Mouse (Mus musculus): ENCODE data around the gene Map2k4. TPM values are rescaled to one million over a fixed set of nuclear protein-coding genes. Genes with fewer than 3 reads are reported as not detected.

The Map2k4 gene
- polyA plus RNA-seq, 1 experiment from 2014 or later: 109 TPM

- H3K36me3 ChIP-seq (ENCODE audit: control insufficient read depth, insufficient read depth, low read length): no peaks in the 10 kb centered on the region
- H3K27ac ChIP-seq (ENCODE audit: low read length): no peak overlapping the region
- H3K4me2 ChIP-seq (ENCODE audit: low read length): no peak overlapping the region
- ATAC-seq: no peak
- H3K27me3 ChIP-seq (ENCODE audit: control insufficient read depth, insufficient read depth, low read depth, low read length): no peaks in the 10 kb centered on the region
- H3K4me1 ChIP-seq (ENCODE audit: control insufficient read depth, insufficient read depth, low read length): no peaks in the 10 kb centered on the region
- no peaks in the 10 kb centered on the region for H3K9me3 ChIP-seq (replicated peaks; ENCODE audit: control insufficient read depth, low read length, poor library complexity, severe bottlenecking)
- WGBS: 96% methylated on average over 2 of the region's 2 CpGs
- no peak overlapping the region for H3K9ac ChIP-seq (ENCODE audit: low read depth, low read length)
- H3K4me3 ChIP-seq (ENCODE audit: low read depth, low read length): no peak overlapping the region
These were observed 27.2 kb downstream of the Map2k4 start for GRCm38 (mm10) chr11:65760912-65761311.

- Histone ChIP-seq H3K4me3 (ENCODE audit: low read depth, low read length) (no peak overlapping the region), H3K36me3 (ENCODE audit: control insufficient read depth, insufficient read depth, low read length) (no peaks in the 10 kb centered on the region), H3K27me3 (ENCODE audit: control insufficient read depth, insufficient read depth, low read depth, low read length) (no peaks in the 10 kb centered on the region), H3K9ac (ENCODE audit: low read depth, low read length) (no peak overlapping the region), H3K27ac (ENCODE audit: low read length) (no peak overlapping the region), H3K4me2 (ENCODE audit: low read length) (no peak overlapping the region), H3K4me1 (ENCODE audit: control insufficient read depth, insufficient read depth, low read length) (no peaks in the 10 kb centered on the region), H3K9me3 (replicated peaks; ENCODE audit: control insufficient read depth, low read length, poor library complexity, severe bottlenecking) (no peaks in the 10 kb centered on the region)
- ATAC-seq: no peak
- WGBS: 92% methylated on average over 1 of the region's 1 CpGs
These were observed 28.7 kb downstream of the Map2k4 start for GRCm38 (mm10) chr11:65759350-65759749.

- Histone ChIP-seq H3K27ac (ENCODE audit: low read length) (no peak overlapping the region), H3K4me2 (ENCODE audit: low read length) (no peak overlapping the region), H3K27me3 (ENCODE audit: control insufficient read depth, insufficient read depth, low read depth, low read length) (no peaks in the 10 kb centered on the region), H3K9ac (ENCODE audit: low read depth, low read length) (no peak overlapping the region), H3K4me3 (ENCODE audit: low read depth, low read length) (no peak overlapping the region), H3K4me1 (ENCODE audit: control insufficient read depth, insufficient read depth, low read length) (no peaks in the 10 kb centered on the region), H3K9me3 (replicated peaks; ENCODE audit: control insufficient read depth, low read length, poor library complexity, severe bottlenecking) (no peaks in the 10 kb centered on the region), H3K36me3 (ENCODE audit: control insufficient read depth, insufficient read depth, low read length) (no peaks in the 10 kb centered on the region)
- ATAC-seq: no peak
- WGBS: 92% methylated on average over 4 of the region's 4 CpGs
These were observed 33.9 kb downstream of the Map2k4 start for GRCm38 (mm10) chr11:65754161-65754560.

DNA sequence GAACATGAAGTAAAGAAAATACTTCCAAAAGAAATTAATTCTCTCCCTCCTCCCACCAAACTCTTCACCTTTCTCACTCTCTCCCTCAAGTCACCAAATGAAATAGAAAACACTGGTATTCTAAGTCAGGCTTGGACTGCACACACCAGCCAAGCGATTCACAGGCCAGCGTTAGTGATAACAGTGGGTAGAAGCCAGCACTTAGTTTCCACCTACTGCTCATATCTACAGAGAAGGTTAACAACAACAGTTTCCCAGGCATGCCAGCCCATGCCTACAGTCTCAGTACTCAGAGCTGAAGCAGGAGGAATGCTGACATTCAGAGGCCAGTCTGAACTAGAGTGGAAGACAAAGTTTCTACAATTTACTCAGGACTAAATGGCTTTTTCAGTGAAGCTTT lies 34.5 kb downstream of the Map2k4 start:
- ATAC-seq: no peak
- Histone ChIP-seq H3K4me2 (ENCODE audit: low read length) (no peak overlapping the region), H3K9me3 (replicated peaks; ENCODE audit: control insufficient read depth, low read length, poor library complexity, severe bottlenecking) (no peaks in the 10 kb centered on the region), H3K36me3 (ENCODE audit: control insufficient read depth, insufficient read depth, low read length) (no peaks in the 10 kb centered on the region), H3K9ac (ENCODE audit: low read depth, low read length) (no peak overlapping the region), H3K27ac (ENCODE audit: low read length) (no peak overlapping the region), H3K27me3 (ENCODE audit: control insufficient read depth, insufficient read depth, low read depth, low read length) (no peaks in the 10 kb centered on the region), H3K4me3 (ENCODE audit: low read depth, low read length) (no peak overlapping the region), H3K4me1 (ENCODE audit: control insufficient read depth, insufficient read depth, low read length) (no peaks in the 10 kb centered on the region)
- WGBS: 91% methylated on average over 2 of the region's 2 CpGs

- Histone ChIP-seq H3K9me3 (replicated peaks; ENCODE audit: control insufficient read depth, low read length, poor library complexity, severe bottlenecking) (no peaks in the 10 kb centered on the region), H3K9ac (ENCODE audit: low read depth, low read length) (no peak overlapping the region), H3K27me3 (ENCODE audit: control insufficient read depth, insufficient read depth, low read depth, low read length) (no peaks in the 10 kb centered on the region), H3K4me1 (ENCODE audit: control insufficient read depth, insufficient read depth, low read length) (peaks cover 10% of the 10 kb centered on the region), H3K4me3 (ENCODE audit: low read depth, low read length) (no peak overlapping the region), H3K27ac (ENCODE audit: low read length) (no peak overlapping the region), H3K4me2 (ENCODE audit: low read length) (no peak overlapping the region), H3K36me3 (ENCODE audit: control insufficient read depth, insufficient read depth, low read length) (no peaks in the 10 kb centered on the region)
- 96% methylated on average over 3 of the region's 3 CpGs for WGBS
- no peak for ATAC-seq
These were observed 37.6 kb downstream of the Map2k4 start for GRCm38 (mm10) chr11:65750546-65750945.

- Histone ChIP-seq H3K27ac (ENCODE audit: low read length) (no peak overlapping the region), H3K36me3 (ENCODE audit: control insufficient read depth, insufficient read depth, low read length) (no peaks in the 10 kb centered on the region), H3K9ac (ENCODE audit: low read depth, low read length) (no peak overlapping the region), H3K4me2 (ENCODE audit: low read length) (no peak overlapping the region), H3K27me3 (ENCODE audit: control insufficient read depth, insufficient read depth, low read depth, low read length) (no peaks in the 10 kb centered on the region), H3K4me1 (ENCODE audit: control insufficient read depth, insufficient read depth, low read length) (peaks cover 16% of the 10 kb centered on the region), H3K9me3 (replicated peaks; ENCODE audit: control insufficient read depth, low read length, poor library complexity, severe bottlenecking) (no peaks in the 10 kb centered on the region), H3K4me3 (ENCODE audit: low read depth, low read length) (no peak overlapping the region)
- no peak for ATAC-seq
These were observed 40.7 kb downstream of the Map2k4 start for GRCm38 (mm10) chr11:65747433-65747832.

DNA sequence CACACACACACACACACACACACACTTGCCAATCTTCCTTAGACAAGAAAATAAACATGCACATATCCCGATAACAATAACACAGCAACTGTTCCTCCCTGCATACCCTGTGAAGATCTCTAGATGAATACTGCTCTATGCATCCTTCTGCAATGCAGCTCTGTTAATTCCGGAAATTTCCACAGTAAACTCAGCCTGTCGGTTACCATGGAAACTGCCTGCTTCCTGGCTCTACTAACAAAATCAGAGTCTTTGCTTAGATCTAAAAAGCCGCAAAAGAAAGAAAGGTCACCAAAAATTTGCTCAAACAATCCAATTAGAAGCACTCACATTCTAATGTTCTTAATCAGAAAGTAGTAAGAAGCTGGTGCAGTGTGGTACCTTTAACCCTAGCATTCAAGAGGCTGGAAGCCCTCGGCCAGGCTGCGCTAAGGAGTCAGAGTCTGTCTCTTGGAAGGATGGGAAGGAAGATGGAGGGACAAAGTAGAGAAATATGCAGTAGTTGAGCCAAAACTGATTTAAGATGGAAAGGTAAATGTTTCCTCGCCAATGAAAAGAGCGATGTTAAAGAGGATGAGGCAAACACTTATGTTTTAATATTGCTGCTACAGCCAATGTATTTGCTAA lies 42.3 kb downstream of the Map2k4 start:
- H3K4me3 ChIP-seq (ENCODE audit: low read depth, low read length): 0 out of 2 replicates have a peak overlapping the region, but pooled peaks have one; percentile 8
- H3K4me2 ChIP-seq (ENCODE audit: low read length): peak overlapping the region; percentile 42
- peaks cover 16% of the 10 kb centered on the region for H3K4me1 ChIP-seq (ENCODE audit: control insufficient read depth, insufficient read depth, low read length)
- H3K27me3 ChIP-seq (ENCODE audit: control insufficient read depth, insufficient read depth, low read depth, low read length): no peaks in the 10 kb centered on the region
- peak overlapping the region; percentile 17; the same call in 1 of the 2 replicates for H3K9ac ChIP-seq (ENCODE audit: low read depth, low read length)
- peak; percentile 92 for ATAC-seq
- no peaks in the 10 kb centered on the region for H3K36me3 ChIP-seq (ENCODE audit: control insufficient read depth, insufficient read depth, low read length)
- no peaks in the 10 kb centered on the region for H3K9me3 ChIP-seq (replicated peaks; ENCODE audit: control insufficient read depth, low read length, poor library complexity, severe bottlenecking)
- WGBS: 49% methylated on average over 8 of the region's 8 CpGs
- peak overlapping the region; percentile 82 for H3K27ac ChIP-seq (ENCODE audit: low read length)

DNA sequence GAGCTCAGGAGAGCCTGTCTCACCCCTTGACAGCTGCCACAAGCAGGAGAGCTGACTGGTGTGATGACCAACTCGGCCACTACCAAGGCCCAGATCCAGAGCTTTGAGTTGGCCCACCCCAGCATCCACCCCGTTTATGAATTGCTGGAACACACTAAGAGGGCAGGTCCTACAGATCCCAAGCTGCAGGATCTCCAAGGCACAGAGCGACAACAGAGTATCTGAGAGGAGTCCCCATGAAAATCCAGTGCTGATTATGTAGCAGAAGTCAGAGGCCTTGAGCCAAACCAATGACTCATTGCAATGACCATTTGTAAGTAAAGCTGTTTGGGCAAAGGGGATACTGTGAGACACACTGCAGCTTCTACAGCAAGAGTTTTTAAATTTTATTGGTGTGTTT lies 44.2 kb downstream of the Map2k4 start:
- Histone ChIP-seq H3K27ac (ENCODE audit: low read length) (no peak overlapping the region), H3K4me3 (ENCODE audit: low read depth, low read length) (no peak overlapping the region), H3K4me2 (ENCODE audit: low read length) (no peak overlapping the region), H3K36me3 (ENCODE audit: control insufficient read depth, insufficient read depth, low read length) (no peaks in the 10 kb centered on the region), H3K9ac (ENCODE audit: low read depth, low read length) (no peak overlapping the region), H3K9me3 (replicated peaks; ENCODE audit: control insufficient read depth, low read length, poor library complexity, severe bottlenecking) (no peaks in the 10 kb centered on the region), H3K27me3 (ENCODE audit: control insufficient read depth, insufficient read depth, low read depth, low read length) (no peaks in the 10 kb centered on the region), H3K4me1 (ENCODE audit: control insufficient read depth, insufficient read depth, low read length) (peaks cover 16% of the 10 kb centered on the region)
- WGBS: 95% methylated on average over 3 of the region's 3 CpGs
- no peak for ATAC-seq

DNA sequence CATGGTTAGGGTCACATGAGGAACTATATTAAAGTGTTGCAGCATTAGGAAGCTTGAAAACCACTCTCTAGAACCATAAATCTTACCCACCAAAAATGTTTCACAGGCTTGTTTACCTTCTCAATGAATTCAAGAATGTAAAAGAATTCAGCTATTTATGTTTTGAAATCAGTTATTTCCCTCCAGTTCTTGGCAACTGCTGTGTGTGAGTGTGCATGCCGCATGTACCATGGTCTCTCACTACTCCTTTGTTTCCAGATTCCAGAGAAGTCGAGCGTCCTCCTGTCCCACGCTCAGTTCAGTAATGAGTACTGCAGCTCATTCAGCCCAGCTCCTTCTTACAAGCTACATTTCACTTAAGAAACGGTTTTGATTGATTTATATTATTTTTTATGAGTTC lies 47.3 kb downstream of the Map2k4 start:
- Histone ChIP-seq H3K9me3 (replicated peaks; ENCODE audit: control insufficient read depth, low read length, poor library complexity, severe bottlenecking) (no peaks in the 10 kb centered on the region), H3K4me3 (ENCODE audit: low read depth, low read length) (no peak overlapping the region), H3K27me3 (ENCODE audit: control insufficient read depth, insufficient read depth, low read depth, low read length) (no peaks in the 10 kb centered on the region), H3K36me3 (ENCODE audit: control insufficient read depth, insufficient read depth, low read length) (no peaks in the 10 kb centered on the region), H3K4me2 (ENCODE audit: low read length) (no peak overlapping the region), H3K9ac (ENCODE audit: low read depth, low read length) (no peak overlapping the region), H3K4me1 (ENCODE audit: control insufficient read depth, insufficient read depth, low read length) (peaks cover 9% of the 10 kb centered on the region), H3K27ac (ENCODE audit: low read length) (no peak overlapping the region)
- WGBS: 90% methylated on average over 5 of the region's 5 CpGs
- ATAC-seq: no peak
